Mouse (Mus musculus) thymus, adult 2 months (tissue): Measurements from ENCODE around the gene Klhl7. TPM values are rescaled to one million over a fixed set of nuclear protein-coding genes. Genes with fewer than 3 reads are reported as not detected.

ENCODE experiments used
- DNase-seq: peaks from one replicate; pipeline ENCODE4 v3.0.0; 2021
- H3K27ac ChIP-seq: fragments of 200-500 bp; 2 replicates; pipeline ENCODE4 v1.5.1; 2012; ENCODE audit warnings: low read length, control low read depth; ENCODE audit not compliant: control insufficient read depth, insufficient read depth
- H3K27me3 ChIP-seq: fragments of 200-500 bp; 2 replicates; pipeline ENCODE4 v1.6.1; 2012; ENCODE audit warnings: mild to moderate bottlenecking, low read length, moderate library complexity, mixed read lengths; ENCODE audit not compliant: control insufficient read depth, insufficient read depth
- H3K36me3 ChIP-seq: fragments of 200-500 bp; 2 replicates; pipeline ENCODE4 v1.6.1; 2012; ENCODE audit warnings: mild to moderate bottlenecking, low read length, moderate library complexity; ENCODE audit not compliant: control insufficient read depth, insufficient read depth
- H3K4me1 ChIP-seq: fragments of 200-500 bp; replicated peaks from 2 replicates; pipeline ENCODE4 v1.6.1; 2012; ENCODE audit warnings: low read length; ENCODE audit not compliant: control insufficient read depth, insufficient read depth
- H3K4me3 ChIP-seq: fragments of 200-500 bp; 2 replicates; pipeline ENCODE4 v1.5.1; 2012; ENCODE audit warnings: mild to moderate bottlenecking, low read length, control low read depth, moderate library complexity; ENCODE audit not compliant: control insufficient read depth, insufficient read depth
- CTCF ChIP-seq: fragments of 200-500 bp; IDR thresholded peaks from 2 replicates; pipeline ENCODE4 v1.5.1; 2012; ENCODE audit warnings: mild to moderate bottlenecking, control low read depth, low read length, moderate library complexity, borderline replicate concordance; ENCODE audit not compliant: control insufficient read depth, poor library complexity, insufficient read depth; ENCODE audit errors: extremely low read depth
- POLR2A ChIP-seq: fragments of 200-500 bp; IDR thresholded peaks from 2 replicates; pipeline ENCODE4 v1.6.1; 2012; ENCODE audit warnings: mild to moderate bottlenecking, low read length, control low read depth, moderate library complexity; ENCODE audit not compliant: control insufficient read depth, poor library complexity, insufficient read depth; ENCODE audit errors: extremely low read depth
- WGBS: fragments of 180-500 bp; shearing (Covaris S2); methylation state at CpG from one replicate; pipeline ENCODE4 v1.1.7; 2018; 5-methylcytosine and 5-hydroxymethylcytosine counted together
- polyA plus RNA-seq: library from polyadenylated mRNA; depleted of rRNA; stranded (reverse); fragments of >200 nt; gene quantifications from 2 replicates; pipeline ENCODE4 v1.2.3, GENCODE M21; 2012

Klhl7 gene
- polyA plus RNA-seq, 1 experiment = 2.7 TPM

DNA sequence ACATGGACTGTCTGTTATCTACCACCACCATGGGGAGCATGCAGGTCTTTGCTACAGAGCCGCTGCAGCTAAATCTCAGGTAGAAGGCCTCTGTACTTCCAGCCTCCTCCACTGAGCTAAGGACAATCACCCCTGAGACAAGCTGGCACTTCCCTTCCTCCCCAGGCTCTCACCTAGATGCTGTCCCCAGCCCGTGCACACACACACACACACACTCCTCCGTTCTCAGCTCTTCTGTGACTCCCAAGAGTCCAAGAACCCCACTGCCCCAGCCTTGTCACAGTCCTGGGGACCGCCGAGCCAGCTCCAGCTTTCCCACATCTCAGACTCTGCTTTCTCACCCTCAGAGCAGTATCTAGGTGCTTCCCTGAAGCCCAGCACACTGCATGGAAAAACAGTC is 83.6 kb downstream of the Klhl7 start:
- no peak overlapping the region for H3K4me3 ChIP-seq
- 97% methylated on average over 5 of the region's 5 CpGs for WGBS
- H3K4me1 ChIP-seq = no peaks in the 10 kb centered on the region
- no peak for DNase-seq
- H3K27me3 ChIP-seq = no peaks in the 10 kb centered on the region
- H3K36me3 ChIP-seq = peaks cover 6% of the 10 kb centered on the region
- TF ChIP-seq POLR2A = no peak
- no peak for TF ChIP-seq CTCF
- H3K27ac ChIP-seq = no peak overlapping the region

DNA sequence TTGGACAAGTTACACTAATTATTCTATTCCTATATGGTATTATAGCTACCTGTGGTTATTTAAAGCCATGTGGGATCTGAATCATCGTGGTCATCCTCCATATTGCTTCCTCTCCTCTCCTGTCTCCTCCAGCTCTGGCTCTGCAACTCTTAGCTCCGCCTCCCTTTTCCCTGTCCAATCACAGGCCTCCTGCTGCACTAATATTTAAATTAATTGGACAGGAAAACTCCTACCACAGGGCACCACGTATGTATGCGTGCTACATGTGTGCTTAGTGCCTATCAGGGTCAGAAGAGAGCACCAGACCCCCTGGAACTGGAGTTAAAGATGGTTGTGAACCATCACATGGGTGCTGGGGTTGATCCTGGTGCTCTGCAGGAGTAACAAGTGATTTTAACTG is 88.1 kb downstream of the Klhl7 start:
- WGBS = 71% methylated on average over 4 of the region's 4 CpGs
- no peak overlapping the region for H3K4me3 ChIP-seq

DNA sequence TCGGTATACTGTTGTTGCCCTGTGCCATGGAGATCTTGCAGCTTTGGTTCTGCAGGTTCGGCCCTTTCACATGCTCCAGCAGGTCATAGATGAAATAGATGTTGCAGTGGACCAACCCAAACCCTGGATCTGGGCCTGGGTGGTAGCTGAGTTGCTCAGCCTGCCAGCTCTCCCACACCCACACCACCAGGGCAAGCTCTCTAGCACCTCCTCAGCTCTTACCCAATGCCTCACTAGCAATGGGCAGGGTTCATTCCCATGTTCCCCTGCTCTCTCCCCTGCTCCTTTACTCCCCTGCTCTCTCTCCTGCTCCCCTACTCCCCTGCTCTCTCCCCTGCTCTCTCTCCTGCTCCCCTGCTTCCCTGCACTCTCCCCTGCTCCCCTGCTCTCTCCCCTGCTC is 91.4 kb downstream of the Klhl7 start:
- no peak for DNase-seq
- 95% methylated on average over 2 of the region's 2 CpGs for WGBS

More for the DNA sequence above, 88.1 kb downstream of the Klhl7 start:
- H3K27me3 ChIP-seq = no peaks in the 10 kb centered on the region
- TF ChIP-seq CTCF = no peak
- TF ChIP-seq POLR2A = no peak
- no peaks in the 10 kb centered on the region for H3K4me1 ChIP-seq
- DNase-seq = no peak
- no peaks in the 10 kb centered on the region for H3K36me3 ChIP-seq
- no peak overlapping the region for H3K27ac ChIP-seq

DNA sequence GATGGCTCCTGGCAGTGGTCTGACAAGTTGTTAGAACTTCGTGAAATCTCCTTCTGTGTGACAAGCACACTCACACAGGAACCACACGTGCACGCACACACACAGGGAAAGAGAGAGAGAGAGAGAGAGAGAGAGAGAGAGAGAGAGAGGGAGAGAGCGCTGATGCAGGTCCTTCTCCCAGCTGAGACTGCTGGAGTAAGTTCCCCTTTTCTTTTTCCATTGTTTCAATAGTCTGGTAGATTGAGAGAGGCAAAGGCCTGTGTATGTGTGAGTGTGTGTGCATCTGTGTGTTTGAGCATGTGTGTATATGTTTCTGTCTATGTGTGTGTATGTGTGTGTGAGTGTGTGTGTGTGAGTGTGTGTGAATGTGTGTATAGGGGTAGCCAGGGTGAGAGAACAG is 100.6 kb downstream of the Klhl7 start:
- H3K4me3 ChIP-seq = no peak overlapping the region
- 18% methylated on average over 4 of the region's 4 CpGs for WGBS
- no peak for TF ChIP-seq CTCF
- no peak for TF ChIP-seq POLR2A
- H3K36me3 ChIP-seq = no peaks in the 10 kb centered on the region
- H3K4me1 ChIP-seq = no peaks in the 10 kb centered on the region
- H3K27ac ChIP-seq = no peak overlapping the region
- DNase-seq = no peak
- H3K27me3 ChIP-seq = no peaks in the 10 kb centered on the region

More for the DNA sequence above, 91.4 kb downstream of the Klhl7 start:
- Histone ChIP-seq H3K36me3 (no peaks in the 10 kb centered on the region), H3K27me3 (no peaks in the 10 kb centered on the region), H3K4me3 (no peak overlapping the region), H3K4me1 (no peaks in the 10 kb centered on the region), H3K27ac (no peak overlapping the region)
- TF ChIP-seq POLR2A = no peak
- TF ChIP-seq CTCF = no peak

DNA sequence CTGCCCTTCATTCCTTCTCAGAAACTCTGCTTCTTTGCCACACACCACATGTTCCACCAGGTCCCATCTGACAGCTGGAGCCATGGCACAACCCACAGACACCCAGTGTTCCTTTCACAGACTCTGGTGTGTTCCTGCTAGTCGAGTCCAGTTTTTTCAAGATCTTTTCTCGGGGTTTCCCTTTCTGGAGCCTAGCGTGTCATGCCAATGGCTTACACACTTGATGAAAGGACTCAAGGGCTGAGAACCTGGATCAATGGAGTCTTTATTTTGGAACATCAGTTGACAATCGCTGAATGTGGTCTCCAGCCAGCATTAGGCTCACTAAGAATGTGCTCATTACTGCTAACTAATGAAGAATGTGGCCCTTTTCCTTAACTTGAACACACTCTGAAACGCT is 102.1 kb downstream of the Klhl7 start:
- H3K27me3 ChIP-seq = no peaks in the 10 kb centered on the region
- WGBS = 91% methylated on average over 5 of the region's 5 CpGs
- no peak for DNase-seq
- no peaks in the 10 kb centered on the region for H3K36me3 ChIP-seq
- TF ChIP-seq CTCF (no peak), POLR2A (no peak)
- no peaks in the 10 kb centered on the region for H3K4me1 ChIP-seq
- H3K4me3 ChIP-seq = no peak overlapping the region
- no peak overlapping the region for H3K27ac ChIP-seq

DNA sequence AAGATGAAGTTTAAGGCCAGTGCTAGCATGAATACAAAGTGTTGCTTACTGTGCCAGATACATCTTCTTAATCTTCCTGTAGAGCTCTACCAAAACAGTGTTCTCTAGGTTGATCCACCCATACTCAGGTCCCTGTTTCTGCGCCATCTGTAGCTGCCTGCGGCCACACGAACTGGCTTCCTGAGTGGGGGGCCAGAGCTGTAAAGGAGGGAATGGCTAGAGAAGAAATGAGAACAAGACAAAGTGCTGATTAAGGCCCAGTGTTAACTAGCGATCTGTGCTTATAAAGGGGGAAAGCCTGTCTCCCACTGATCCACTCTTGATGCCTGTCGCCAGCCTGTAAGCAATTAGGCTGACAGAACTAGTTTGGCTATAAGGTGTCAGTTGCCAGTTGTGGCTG is 102.9 kb downstream of the Klhl7 start:
- 93% methylated on average over 5 of the region's 5 CpGs for WGBS
- Histone ChIP-seq H3K4me3 (no peak overlapping the region), H3K4me1 (no peaks in the 10 kb centered on the region), H3K36me3 (no peaks in the 10 kb centered on the region), H3K27ac (no peak overlapping the region), H3K27me3 (no peaks in the 10 kb centered on the region)
- no peak for DNase-seq
- TF ChIP-seq CTCF (no peak), POLR2A (no peak)

DNA sequence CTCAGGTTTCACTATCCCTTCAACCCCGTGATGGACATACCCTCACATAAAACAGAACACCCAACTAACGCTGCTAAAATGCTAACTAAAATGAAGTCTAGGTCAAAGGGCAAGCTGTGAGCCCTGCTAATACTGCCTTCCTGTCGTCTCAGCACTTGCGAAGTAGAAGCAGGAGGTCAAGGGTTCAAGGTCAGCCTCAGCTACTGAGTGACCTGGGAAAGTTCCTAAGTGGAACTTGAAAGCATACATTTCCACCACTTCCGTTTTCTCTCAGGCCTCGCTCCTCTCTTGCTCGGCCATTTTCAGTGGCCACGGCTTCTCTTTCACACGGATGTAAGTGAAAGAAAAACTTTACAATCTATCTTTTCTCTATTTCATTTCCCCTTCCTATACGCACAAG is 107.6 kb downstream of the Klhl7 start:
- WGBS = 82% methylated on average over 10 of the region's 10 CpGs
- H3K27ac ChIP-seq = no peak overlapping the region
- TF ChIP-seq POLR2A (no peak), CTCF (no peak)

More for the DNA sequence above, 107.6 kb downstream of the Klhl7 start:
- no peaks in the 10 kb centered on the region for H3K36me3 ChIP-seq
- no peak overlapping the region for H3K4me3 ChIP-seq
- no peak for DNase-seq
- H3K4me1 ChIP-seq = no peaks in the 10 kb centered on the region
- H3K27me3 ChIP-seq = no peaks in the 10 kb centered on the region
